Mouse (Mus musculus) stomach, postnatal 0 days (tissue): ENCODE measurements around the gene Col6a5.

Experiments
- CTCF ChIP-seq: IDR thresholded peaks from 2 replicates; pipeline ENCODE4 v1.5.1; 2016; ENCODE audit warnings: antibody characterized with exemption, low read depth, mild to moderate bottlenecking, moderate library complexity
- EP300 ChIP-seq: optimal IDR thresholded peaks from 2 replicates; pipeline ENCODE3; 2016; ENCODE audit warnings: antibody characterized with exemption

DNA sequence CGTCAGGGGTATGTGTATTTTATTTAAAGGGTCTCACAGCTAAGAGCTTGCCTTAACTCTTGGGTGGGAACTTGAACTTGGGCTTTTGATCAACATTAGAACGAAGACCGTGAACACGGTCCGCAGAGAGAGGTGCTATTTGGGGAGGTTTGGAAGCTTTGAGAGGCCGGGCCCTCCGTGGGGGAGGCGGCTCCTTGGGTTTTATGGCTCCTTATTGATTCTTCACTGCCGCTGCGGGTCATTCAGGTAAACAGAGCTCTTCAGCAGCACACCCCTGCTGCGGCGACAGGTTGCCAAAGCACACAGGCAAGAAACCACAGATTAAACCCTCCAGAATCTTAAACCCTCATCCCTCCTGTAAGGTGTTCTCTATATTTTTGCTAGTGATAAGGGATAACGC lies 16.4 kb upstream of the Col6a5 start:
- no peak for TF ChIP-seq CTCF
- no peak for TF ChIP-seq EP300
